Mouse (Mus musculus): ENCODE data around the gene Sf3b6.

Sf3b6 gene

GRCm38 (mm10) chr12:4840741-4841140, 23.4 kb downstream of the Sf3b6 start:
- DNase-seq (ENCODE audit: low spot score in 2 of 2) = no peak

GRCm38 (mm10) chr12:4841392-4841887, 24.1 kb downstream of the Sf3b6 start, which contains the start of gene Fkbp1b:
Gene Fkbp1b (minus strand): TSS chr12:4841591.
- DNase-seq (ENCODE audit: low spot score in 2 of 2) = peak in 1 of 2 experiments; percentile 16

- DNase-seq (ENCODE audit: low spot score in 2 of 2) = no peak
Measured at GRCm38 (mm10) chr12:4842456-4842855, 25.1 kb downstream of the Sf3b6 start.

GRCm38 (mm10) chr12:4842890-4843597, 25.7 kb downstream of the Sf3b6 start, which contains the start of gene Wdcp:
Gene Wdcp (plus strand): TSS chr12:4843303.
- DNase-seq (ENCODE audit: low spot score in 2 of 2) = peak; percentile 87 to 90

- peak; percentile 18 to 25 for DNase-seq (ENCODE audit: low spot score in 2 of 2)
Measured at GRCm38 (mm10) chr12:4843741-4844140, 26.4 kb downstream of the Sf3b6 start.

GRCm38 (mm10) chr12:4856160-4856559, 38.8 kb downstream of the Sf3b6 start:
- DNase-seq (ENCODE audit: low spot score in 2 of 2) = peak in 1 of 2 experiments; percentile 24

GRCm38 (mm10) chr12:4856834-4857233, 39.5 kb downstream of the Sf3b6 start:
- DNase-seq (ENCODE audit: low spot score in 2 of 2) = no peak

GRCm38 (mm10) chr12:4859241-4859914, 42.0 kb downstream of the Sf3b6 start:
- no peak for DNase-seq (ENCODE audit: low spot score in 2 of 2)

- no peak for DNase-seq (ENCODE audit: low spot score in 2 of 2)
Measured at GRCm38 (mm10) chr12:4862672-4863071, 45.3 kb downstream of the Sf3b6 start.

GRCm38 (mm10) chr12:4863654-4864337, 46.5 kb downstream of the Sf3b6 start:
- DNase-seq (ENCODE audit: low spot score in 2 of 2) = no peak

- DNase-seq (ENCODE audit: low spot score in 2 of 2) = no peak
Measured at GRCm38 (mm10) chr12:4864338-4864690, 47.0 kb downstream of the Sf3b6 start.

- DNase-seq (ENCODE audit: low spot score in 2 of 2) = no peak
Measured at GRCm38 (mm10) chr12:4868924-4869323, 51.6 kb downstream of the Sf3b6 start.

- no peak for DNase-seq (ENCODE audit: low spot score in 2 of 2)
Measured at GRCm38 (mm10) chr12:4871260-4871659, 53.9 kb downstream of the Sf3b6 start.

GRCm38 (mm10) chr12:4872273-4872672, 54.9 kb downstream of the Sf3b6 start:
- no peak for DNase-seq (ENCODE audit: low spot score in 2 of 2)

- DNase-seq (ENCODE audit: low spot score in 2 of 2) = peak; percentile 31 to 64
Measured at GRCm38 (mm10) chr12:4872983-4873477, 55.7 kb downstream of the Sf3b6 start.

GRCm38 (mm10) chr12:4873531-4873930, 56.2 kb downstream of the Sf3b6 start:
- DNase-seq (ENCODE audit: low spot score in 2 of 2) = no peak

- peak; percentile 76 to 80 for DNase-seq (ENCODE audit: low spot score in 2 of 2)
Measured at GRCm38 (mm10) chr12:4874161-4874927, 57.0 kb downstream of the Sf3b6 start, which contains the start of gene Mfsd2b. Gene Mfsd2b (minus strand): TSS chr12:4874359.

GRCm38 (mm10) chr12:4875623-4876022, 58.3 kb downstream of the Sf3b6 start:
- no peak for DNase-seq (ENCODE audit: low spot score in 2 of 2)

All from spleen, postnatal 36 days (tissue).